Mouse (Mus musculus) E14TG2a.4 (cell line): ENCODE results near the gene Pcbd1.

Experiments used
- H3K27me3 ChIP-seq: 2 replicates; pipeline ENCODE4 v1.6.1; 2014; ENCODE audit warnings: low read length, control low read depth; ENCODE audit not compliant: insufficient read depth
- H3K36me3 ChIP-seq: 2 replicates; pipeline ENCODE4 v1.6.1; 2014; ENCODE audit warnings: low read length, control low read depth; ENCODE audit not compliant: insufficient read depth
- H3K4me1 ChIP-seq: replicated peaks from 2 replicates; pipeline ENCODE4 v1.6.1; 2014; ENCODE audit warnings: low read depth, low read length, control low read depth
- H3K4me3 ChIP-seq: replicated peaks from 2 replicates; pipeline ENCODE4 v1.5.1; 2014; ENCODE audit warnings: mild to moderate bottlenecking, low read length
- H3K9me3 ChIP-seq: 2 replicates; pipeline ENCODE4 v1.6.1; 2014; ENCODE audit warnings: low read length, control low read depth
- CTCF ChIP-seq: conservative IDR thresholded peaks from 2 replicates; pipeline ENCODE4 v1.5.1; 2014; ENCODE audit warnings: low read length
- NANOG ChIP-seq: IDR thresholded peaks from 2 replicates; pipeline ENCODE4 v1.6.1; 2014; ENCODE audit warnings: borderline replicate concordance, low read length, mixed read lengths
- POU5F1 ChIP-seq: IDR thresholded peaks from 2 replicates; pipeline ENCODE4 v1.6.1; 2014; ENCODE audit warnings: low read length, borderline replicate concordance

The Pcbd1 gene

GRCm38 (mm10) chr10:61128701-61129365 is 39.7 kb downstream of the Pcbd1 start:
- H3K4me3 ChIP-seq: no peak overlapping the region
- TF ChIP-seq NANOG: no peak
- H3K9me3 ChIP-seq: no peaks in the 10 kb centered on the region
- no peaks in the 10 kb centered on the region for H3K36me3 ChIP-seq
- H3K27me3 ChIP-seq: no peaks in the 10 kb centered on the region
- H3K4me1 ChIP-seq: peaks cover 12% of the 10 kb centered on the region

- H3K9me3 ChIP-seq: no peaks in the 10 kb centered on the region
- H3K36me3 ChIP-seq: no peaks in the 10 kb centered on the region
- no peaks in the 10 kb centered on the region for H3K27me3 ChIP-seq
- H3K4me3 ChIP-seq: no peak overlapping the region
- TF ChIP-seq NANOG: no peak
- TF ChIP-seq POU5F1: no peak
- TF ChIP-seq CTCF: no peak
- H3K4me1 ChIP-seq: peaks cover 31% of the 10 kb centered on the region
These were observed 41.8 kb downstream of the Pcbd1 start for GRCm38 (mm10) chr10:61130959-61131358.

GRCm38 (mm10) chr10:61134041-61134440 is 44.9 kb downstream of the Pcbd1 start:
- Histone ChIP-seq H3K4me3 (no peak overlapping the region), H3K4me1 (peaks cover 31% of the 10 kb centered on the region), H3K27me3 (no peaks in the 10 kb centered on the region), H3K9me3 (no peaks in the 10 kb centered on the region), H3K36me3 (no peaks in the 10 kb centered on the region)
- TF ChIP-seq CTCF (no peak), POU5F1 (no peak), NANOG (no peak)

GRCm38 (mm10) chr10:61135226-61135839 is 46.2 kb downstream of the Pcbd1 start:
- H3K4me1 ChIP-seq: peaks cover 35% of the 10 kb centered on the region
- no peaks in the 10 kb centered on the region for H3K27me3 ChIP-seq
- peaks cover 5% of the 10 kb centered on the region; the same call in 1 of the 2 replicates for H3K36me3 ChIP-seq
- no peaks in the 10 kb centered on the region for H3K9me3 ChIP-seq
- TF ChIP-seq POU5F1 (no peak), CTCF (no peak), NANOG (no peak)
- no peak overlapping the region for H3K4me3 ChIP-seq

GRCm38 (mm10) chr10:61137567-61137966 is 48.4 kb downstream of the Pcbd1 start:
- H3K36me3 ChIP-seq: peaks cover 16% of the 10 kb centered on the region; the same call in 1 of the 2 replicates
- no peak overlapping the region for H3K4me3 ChIP-seq
- H3K27me3 ChIP-seq: no peaks in the 10 kb centered on the region
- H3K9me3 ChIP-seq: no peaks in the 10 kb centered on the region
- H3K4me1 ChIP-seq: peaks cover 27% of the 10 kb centered on the region
- TF ChIP-seq POU5F1 (no peak), NANOG (no peak), CTCF (no peak)

- H3K36me3 ChIP-seq: peaks cover 27% of the 10 kb centered on the region; the same call in 1 of the 2 replicates
These were observed 54.2 kb downstream of the Pcbd1 start for GRCm38 (mm10) chr10:61143343-61143742.

More at GRCm38 (mm10) chr10:61143343-61143742, 54.2 kb downstream of the Pcbd1 start:
- H3K4me3 ChIP-seq: no peak overlapping the region
- no peaks in the 10 kb centered on the region for H3K9me3 ChIP-seq
- H3K4me1 ChIP-seq: peaks cover 18% of the 10 kb centered on the region
- no peaks in the 10 kb centered on the region for H3K27me3 ChIP-seq
- TF ChIP-seq CTCF: no peak
- no peak for TF ChIP-seq NANOG
- no peak for TF ChIP-seq POU5F1
